Mouse (Mus musculus): ENCODE results near the gene Fry. TPM values are rescaled to one million over a fixed set of nuclear protein-coding genes. Genes with fewer than 3 reads are reported as not detected.
A peak's percentile ranks its signal among the peaks of the same experiment; 100 is the strongest.

Gene Fry
- polyA plus RNA-seq, 1 experiment from 2014 or later: 2.4 TPM

- WGBS (ENCODE audit: insufficient replicate concordance): 75% methylated on average over 7 of the region's 7 CpGs
- Histone ChIP-seq H3K4me2 (no peak overlapping the region), H3K9ac (no peak overlapping the region), H3K36me3 (no peaks in the 10 kb centered on the region), H3K9me3 (replicated peaks) (no peaks in the 10 kb centered on the region), H3K4me1 (replicated peaks) (peaks cover 20% of the 10 kb centered on the region), H3K27ac (no peak overlapping the region), H3K4me3 (replicated peaks) (no peak overlapping the region), H3K27me3 (no peaks in the 10 kb centered on the region)
- DNase-seq: no peak
- no peak for ATAC-seq (ENCODE audit: low read depth)
These were observed 11.7 kb downstream of the Fry start for GRCm38 (mm10) chr5:150130144-150130543.

- Histone ChIP-seq H3K36me3 (no peaks in the 10 kb centered on the region), H3K4me2 (no peak overlapping the region), H3K4me1 (replicated peaks) (peaks cover 30% of the 10 kb centered on the region), H3K4me3 (replicated peaks) (no peak overlapping the region), H3K27me3 (no peaks in the 10 kb centered on the region), H3K9ac (no peak overlapping the region), H3K9me3 (replicated peaks) (no peaks in the 10 kb centered on the region), H3K27ac (no peak overlapping the region)
- ATAC-seq (ENCODE audit: low read depth) (no peak), DNase-seq (no peak)
- 83% methylated on average over 7 of the region's 7 CpGs for WGBS (ENCODE audit: insufficient replicate concordance)
These were observed 12.7 kb downstream of the Fry start for GRCm38 (mm10) chr5:150131166-150131565.

- no peaks in the 10 kb centered on the region for H3K36me3 ChIP-seq
- H3K27me3 ChIP-seq: no peaks in the 10 kb centered on the region
- H3K27ac ChIP-seq: peak overlapping the region; percentile 83
- H3K4me2 ChIP-seq: peak overlapping the region; percentile 49
- DNase-seq (peak; percentile 38), ATAC-seq (ENCODE audit: low read depth) (peak; percentile 85)
- no peaks in the 10 kb centered on the region for H3K9me3 ChIP-seq (replicated peaks)
- WGBS (ENCODE audit: insufficient replicate concordance): 43% methylated on average over 3 of the region's 3 CpGs
- H3K9ac ChIP-seq: no peak overlapping the region
- peaks cover 40% of the 10 kb centered on the region for H3K4me1 ChIP-seq (replicated peaks)
- no peak overlapping the region for H3K4me3 ChIP-seq (replicated peaks)
These were observed 16.2 kb downstream of the Fry start for GRCm38 (mm10) chr5:150134651-150135050.

- H3K27me3 ChIP-seq: no peaks in the 10 kb centered on the region
- peak; percentile 43 for DNase-seq
- peak overlapping the region; percentile 49 for H3K4me2 ChIP-seq
- WGBS (ENCODE audit: insufficient replicate concordance): 30% methylated on average over 13 of the region's 13 CpGs
- no peaks in the 10 kb centered on the region for H3K9me3 ChIP-seq (replicated peaks)
- no peaks in the 10 kb centered on the region for H3K36me3 ChIP-seq
- ATAC-seq (ENCODE audit: low read depth): peak; percentile 85
- no peak overlapping the region for H3K4me3 ChIP-seq (replicated peaks)
- no peak overlapping the region for H3K9ac ChIP-seq
- H3K27ac ChIP-seq: peak overlapping the region; percentile 83
- H3K4me1 ChIP-seq (replicated peaks): peaks cover 40% of the 10 kb centered on the region
These were observed 17.1 kb downstream of the Fry start for GRCm38 (mm10) chr5:150135529-150135928.

- peaks cover 38% of the 10 kb centered on the region for H3K4me1 ChIP-seq (replicated peaks)
- no peak overlapping the region for H3K27ac ChIP-seq
- WGBS (ENCODE audit: insufficient replicate concordance): 78% methylated on average over 9 of the region's 9 CpGs
These were observed 19.5 kb downstream of the Fry start for GRCm38 (mm10) chr5:150137772-150138451.

GRCm38 (mm10) chr5:150140513-150140912 is 22.1 kb downstream of the Fry start:
- no peak overlapping the region for H3K4me3 ChIP-seq (replicated peaks)
- no peak for DNase-seq
- H3K9me3 ChIP-seq (replicated peaks): no peaks in the 10 kb centered on the region
- H3K27ac ChIP-seq: no peak overlapping the region
- WGBS (ENCODE audit: insufficient replicate concordance): 48% methylated on average over 2 of the region's 2 CpGs
- no peaks in the 10 kb centered on the region for H3K27me3 ChIP-seq
- no peak overlapping the region for H3K4me2 ChIP-seq
- no peaks in the 10 kb centered on the region for H3K36me3 ChIP-seq
- peaks cover 17% of the 10 kb centered on the region for H3K4me1 ChIP-seq (replicated peaks)
- H3K9ac ChIP-seq: no peak overlapping the region
- no peak for ATAC-seq (ENCODE audit: low read depth)

More at GRCm38 (mm10) chr5:150137772-150138451, 19.5 kb downstream of the Fry start:
- H3K4me3 ChIP-seq (replicated peaks): no peak overlapping the region
- no peaks in the 10 kb centered on the region for H3K27me3 ChIP-seq
- H3K36me3 ChIP-seq: no peaks in the 10 kb centered on the region
- DNase-seq (no peak), ATAC-seq (ENCODE audit: low read depth) (no peak)
- H3K9me3 ChIP-seq (replicated peaks): no peaks in the 10 kb centered on the region
- no peak overlapping the region for H3K4me2 ChIP-seq
- H3K9ac ChIP-seq: no peak overlapping the region

GRCm38 (mm10) chr5:150145967-150146366 is 27.5 kb downstream of the Fry start:
- WGBS (ENCODE audit: insufficient replicate concordance): 67% methylated on average over 3 of the region's 3 CpGs
- H3K27me3 ChIP-seq: no peaks in the 10 kb centered on the region

GRCm38 (mm10) chr5:150146612-150147011 is 28.2 kb downstream of the Fry start:
- no peak overlapping the region for H3K4me3 ChIP-seq (replicated peaks)
- no peaks in the 10 kb centered on the region for H3K36me3 ChIP-seq
- no peak overlapping the region for H3K4me2 ChIP-seq
- no peaks in the 10 kb centered on the region for H3K4me1 ChIP-seq (replicated peaks)
- no peak overlapping the region for H3K27ac ChIP-seq
- no peaks in the 10 kb centered on the region for H3K27me3 ChIP-seq
- 77% methylated on average over 4 of the region's 4 CpGs for WGBS (ENCODE audit: insufficient replicate concordance)
- H3K9ac ChIP-seq: no peak overlapping the region
- DNase-seq: no peak
- H3K9me3 ChIP-seq (replicated peaks): no peaks in the 10 kb centered on the region
- no peak for ATAC-seq (ENCODE audit: low read depth)

More at GRCm38 (mm10) chr5:150145967-150146366, 27.5 kb downstream of the Fry start:
- no peaks in the 10 kb centered on the region for H3K36me3 ChIP-seq
- no peaks in the 10 kb centered on the region for H3K9me3 ChIP-seq (replicated peaks)
- DNase-seq (no peak), ATAC-seq (ENCODE audit: low read depth) (no peak)
- no peak overlapping the region for H3K27ac ChIP-seq
- H3K4me1 ChIP-seq (replicated peaks): no peaks in the 10 kb centered on the region
- H3K9ac ChIP-seq: no peak overlapping the region
- no peak overlapping the region for H3K4me3 ChIP-seq (replicated peaks)
- H3K4me2 ChIP-seq: no peak overlapping the region

GRCm38 (mm10) chr5:150149725-150150124 is 31.3 kb downstream of the Fry start:
- Histone ChIP-seq H3K9me3 (replicated peaks) (no peaks in the 10 kb centered on the region), H3K4me2 (no peak overlapping the region), H3K4me1 (replicated peaks) (no peaks in the 10 kb centered on the region; the same call in 1 of the 2 replicates), H3K36me3 (no peaks in the 10 kb centered on the region), H3K27me3 (no peaks in the 10 kb centered on the region), H3K9ac (no peak overlapping the region), H3K4me3 (replicated peaks) (no peak overlapping the region), H3K27ac (no peak overlapping the region)
- ATAC-seq (ENCODE audit: low read depth) (no peak), DNase-seq (no peak)
- 67% methylated on average over 11 of the region's 11 CpGs for WGBS (ENCODE audit: insufficient replicate concordance)

- Histone ChIP-seq H3K27ac (no peak overlapping the region), H3K9me3 (replicated peaks) (no peaks in the 10 kb centered on the region), H3K4me1 (replicated peaks) (no peaks in the 10 kb centered on the region; the same call in 1 of the 2 replicates), H3K27me3 (no peaks in the 10 kb centered on the region), H3K36me3 (no peaks in the 10 kb centered on the region), H3K9ac (no peak overlapping the region), H3K4me2 (no peak overlapping the region), H3K4me3 (replicated peaks) (no peak overlapping the region)
- 84% methylated on average over 4 of the region's 4 CpGs for WGBS (ENCODE audit: insufficient replicate concordance)
- ATAC-seq (ENCODE audit: low read depth) (no peak), DNase-seq (no peak)
These were observed 32.5 kb downstream of the Fry start for GRCm38 (mm10) chr5:150150986-150151385.

- Histone ChIP-seq H3K27ac (no peak overlapping the region), H3K27me3 (no peaks in the 10 kb centered on the region), H3K9me3 (replicated peaks) (no peaks in the 10 kb centered on the region), H3K9ac (no peak overlapping the region), H3K4me3 (replicated peaks) (no peak overlapping the region), H3K4me2 (no peak overlapping the region), H3K4me1 (replicated peaks) (no peaks in the 10 kb centered on the region; the same call in 1 of the 2 replicates), H3K36me3 (no peaks in the 10 kb centered on the region)
- DNase-seq (no peak), ATAC-seq (ENCODE audit: low read depth) (no peak)
- WGBS (ENCODE audit: insufficient replicate concordance): 75% methylated on average over 22 of the region's 22 CpGs
These were observed 33.8 kb downstream of the Fry start for GRCm38 (mm10) chr5:150152071-150152879.

Measured in liver, embryonic 13.5 days (tissue).